Mouse (Mus musculus): Measurements from ENCODE around the gene Gm17334.
"Not testable (repeated sequence)": the region's sequence is repeated elsewhere in the genome, so short reads cannot be mapped to it uniquely, and the experiment has no call there.

The Gm17334 gene

DNA sequence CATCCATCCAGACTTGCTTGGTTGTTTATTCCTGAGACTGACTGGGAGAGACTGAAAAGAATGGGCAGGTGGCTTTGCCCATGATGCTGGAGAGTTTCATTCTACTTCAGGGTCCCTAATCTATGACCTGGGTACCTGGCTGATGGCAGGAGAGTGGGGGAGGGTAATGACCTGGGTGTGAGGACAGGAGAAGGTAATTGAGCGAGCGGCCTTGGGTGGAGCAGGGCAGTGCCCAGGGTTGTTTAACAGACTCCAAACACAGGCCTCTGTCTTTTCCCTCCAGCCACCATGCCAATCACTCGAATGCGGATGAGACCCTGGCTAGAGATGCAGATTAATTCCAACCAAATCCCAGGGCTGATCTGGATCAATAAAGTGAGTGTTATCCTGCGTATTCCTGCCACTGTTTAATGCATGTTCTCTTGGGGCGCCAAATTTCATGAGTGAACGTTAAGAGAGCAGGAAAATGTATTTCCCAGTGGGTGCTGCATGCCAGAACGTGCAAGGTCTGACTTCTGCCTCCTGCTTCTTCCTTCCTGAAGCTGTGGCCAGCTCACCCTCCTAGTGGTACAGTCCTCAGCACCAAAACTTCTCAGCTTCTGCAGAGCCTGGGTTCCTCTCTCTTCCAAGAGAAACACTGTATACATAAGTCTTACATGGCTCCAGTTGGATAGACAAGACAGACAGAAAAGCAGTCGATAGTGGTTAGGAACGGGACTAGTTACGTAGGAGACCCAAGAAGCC is 1.8 kb downstream of the Gm17334 start:
- no peak for DNase-seq (ENCODE audit: inconsistent ontology term)

DNA sequence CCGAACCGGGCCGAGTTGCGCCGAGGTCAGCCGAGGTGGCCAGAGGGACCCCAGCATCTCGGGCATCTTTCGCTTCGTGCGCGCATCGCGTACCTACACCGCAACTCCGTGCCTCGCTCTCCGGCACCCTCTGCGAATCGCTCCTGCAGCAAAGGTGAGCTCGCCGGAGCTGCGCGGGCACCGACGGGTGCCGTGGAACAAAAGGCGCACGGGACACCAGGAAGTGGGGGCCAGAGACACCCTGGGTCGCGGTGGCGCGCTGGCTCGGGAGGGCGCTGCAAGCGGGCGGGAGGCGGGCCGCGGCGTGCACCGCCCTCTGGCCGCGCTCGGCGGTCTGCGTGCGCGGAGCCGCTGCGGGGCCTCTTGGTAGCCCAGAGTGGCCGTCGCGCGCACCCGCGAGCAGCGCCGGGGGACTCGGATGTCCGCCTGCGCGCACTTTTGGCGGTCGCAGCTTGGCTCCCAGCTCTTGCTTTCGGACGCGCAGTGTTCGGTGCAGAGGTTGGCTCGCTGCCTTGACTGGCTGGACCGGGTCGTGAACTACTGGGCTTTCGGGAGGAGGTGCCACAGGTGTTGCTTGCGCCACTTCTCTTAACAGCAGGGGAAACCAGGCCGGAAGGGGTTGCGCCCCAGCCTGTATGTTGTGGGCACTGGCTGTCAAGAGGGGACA is 2.7 kb downstream of the Gm17334 start:
- peak; percentile 87 for DNase-seq (ENCODE audit: inconsistent ontology term)

DNA sequence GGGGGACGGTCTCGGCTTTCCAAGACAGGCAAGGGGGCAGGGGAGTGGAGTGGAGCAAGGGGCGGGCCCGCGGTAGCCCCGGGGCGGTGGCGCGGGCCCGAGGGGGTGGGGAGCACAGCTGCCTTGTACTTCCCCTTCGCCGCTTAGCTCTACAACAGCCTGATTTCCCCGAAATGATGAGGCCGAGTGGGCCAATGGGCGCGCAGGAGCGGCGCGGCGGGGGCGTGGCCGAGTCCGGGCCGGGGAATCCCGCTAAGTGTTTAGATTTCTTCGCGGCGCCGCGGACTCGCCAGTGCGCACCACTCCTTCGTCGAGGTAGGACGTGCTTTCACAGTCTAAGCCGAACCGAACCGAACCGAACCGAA is 3.2 kb downstream of the Gm17334 start, which contains the start of gene Irf1:
Gene Irf1 (plus strand): TSS at position 255 of the 365 bp plus-strand sequence.
- DNase-seq (ENCODE audit: inconsistent ontology term), result peak; percentile 97

DNA sequence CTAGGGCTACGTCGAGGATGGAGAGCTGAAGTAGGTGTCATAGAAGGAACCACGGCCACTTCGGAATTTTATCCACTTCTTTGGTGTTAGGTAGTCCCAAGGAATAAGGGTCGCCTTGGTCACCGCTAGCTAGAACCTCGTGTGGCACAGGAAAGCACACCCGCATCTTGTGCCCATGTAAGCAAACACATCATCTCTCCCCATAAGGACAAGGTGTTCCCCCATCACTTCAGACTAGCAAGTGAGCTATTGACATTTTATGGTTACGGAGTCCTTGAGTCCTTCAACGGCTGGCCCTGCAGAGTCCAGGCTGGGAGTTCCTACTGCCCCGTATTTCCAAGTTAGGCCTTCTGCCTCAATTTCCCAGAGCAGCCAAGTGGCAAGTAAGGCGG is 3.8 kb downstream of the Gm17334 start:
- DNase-seq (ENCODE audit: inconsistent ontology term), result no peak

DNA sequence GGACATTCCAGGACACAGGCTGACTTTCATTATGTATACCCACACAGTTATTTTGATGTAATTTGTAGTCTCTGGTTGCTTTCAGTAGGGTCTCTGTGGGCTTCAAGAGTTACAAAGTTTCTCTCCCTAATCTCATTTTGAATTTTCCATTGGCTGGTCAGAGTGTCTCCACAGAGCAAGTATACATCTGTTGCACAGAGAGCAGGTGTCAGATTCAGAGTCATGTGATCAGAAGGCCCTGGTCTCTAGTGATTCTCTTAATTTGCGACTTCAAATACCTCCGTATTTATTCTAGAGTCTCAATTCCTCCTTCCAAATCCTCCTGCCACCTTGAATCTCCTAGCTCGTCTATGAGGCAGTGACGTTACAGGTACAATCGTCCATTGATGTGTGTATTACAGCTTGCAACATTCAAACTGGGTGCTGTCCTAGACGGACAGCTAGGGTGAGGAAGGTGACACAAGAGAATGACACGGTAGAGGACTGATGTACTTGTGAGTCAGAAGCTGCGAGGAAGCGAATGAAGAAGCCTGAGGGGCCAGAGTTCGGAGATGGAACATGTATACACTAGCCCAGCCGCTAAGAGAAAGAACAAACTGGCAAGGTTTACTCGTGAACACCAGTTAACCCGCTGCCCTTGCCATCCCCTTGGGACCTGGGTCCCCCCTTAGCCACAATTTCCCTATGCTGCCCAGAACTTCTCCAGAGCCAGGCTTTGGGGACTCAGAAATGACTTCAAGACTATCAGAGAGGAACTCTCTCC is 4.4 kb downstream of the Gm17334 start:
- no peak for DNase-seq (ENCODE audit: inconsistent ontology term)

DNA sequence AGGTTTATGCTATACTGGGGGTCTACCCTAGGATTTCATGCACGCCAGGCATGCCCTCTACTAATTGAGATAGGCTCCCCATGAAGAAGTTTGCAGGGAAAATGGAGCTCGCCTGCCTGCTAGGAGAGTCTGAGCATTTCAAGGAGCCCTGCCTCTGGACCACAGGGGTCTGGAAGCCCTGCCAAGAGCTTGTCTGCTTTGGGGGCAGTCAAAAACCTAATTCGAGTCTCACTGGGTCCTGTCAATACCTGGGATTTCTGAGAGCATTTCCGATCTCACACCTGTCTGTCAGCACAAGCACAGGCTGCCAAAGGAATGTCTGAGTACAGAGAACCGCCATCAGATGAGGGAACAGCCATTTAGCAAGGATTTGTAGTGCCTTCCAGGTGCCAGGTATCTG is 8.4 kb downstream of the Gm17334 start:
- no peak for DNase-seq (ENCODE audit: inconsistent ontology term)

DNA sequence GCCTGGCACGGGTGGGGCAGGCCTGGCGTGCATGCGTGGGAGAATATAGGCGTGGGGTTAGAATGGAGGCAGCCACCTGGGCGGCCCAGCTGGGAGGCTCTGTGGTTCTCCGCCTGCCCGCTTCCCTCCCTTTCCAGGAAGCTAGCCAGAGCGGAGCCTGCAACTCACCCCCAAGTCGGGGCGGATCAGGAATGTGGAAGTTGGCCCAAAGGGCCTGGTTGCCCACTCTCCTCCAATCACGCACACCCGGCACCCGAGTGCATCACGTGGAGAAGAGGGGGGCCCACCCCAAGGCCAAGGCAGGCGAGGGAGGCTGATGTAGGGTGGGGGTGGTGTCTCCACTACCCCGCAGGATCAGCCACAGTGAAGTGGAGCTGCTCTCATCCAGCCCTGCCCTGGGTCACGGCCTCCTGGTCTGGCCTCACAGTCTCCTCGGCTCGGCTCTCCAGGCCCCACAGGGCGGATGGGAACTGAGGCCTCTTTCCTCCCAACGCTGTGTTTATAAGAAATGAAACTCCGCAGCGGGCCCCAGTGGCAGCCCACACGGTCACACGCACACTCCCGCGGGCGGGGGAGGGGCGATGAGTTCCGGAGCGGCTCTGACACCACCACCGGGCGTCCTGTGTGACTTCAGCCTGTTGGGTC is 9.4 kb downstream of the Gm17334 start:
- peak; percentile 98 for DNase-seq (ENCODE audit: inconsistent ontology term)

DNA sequence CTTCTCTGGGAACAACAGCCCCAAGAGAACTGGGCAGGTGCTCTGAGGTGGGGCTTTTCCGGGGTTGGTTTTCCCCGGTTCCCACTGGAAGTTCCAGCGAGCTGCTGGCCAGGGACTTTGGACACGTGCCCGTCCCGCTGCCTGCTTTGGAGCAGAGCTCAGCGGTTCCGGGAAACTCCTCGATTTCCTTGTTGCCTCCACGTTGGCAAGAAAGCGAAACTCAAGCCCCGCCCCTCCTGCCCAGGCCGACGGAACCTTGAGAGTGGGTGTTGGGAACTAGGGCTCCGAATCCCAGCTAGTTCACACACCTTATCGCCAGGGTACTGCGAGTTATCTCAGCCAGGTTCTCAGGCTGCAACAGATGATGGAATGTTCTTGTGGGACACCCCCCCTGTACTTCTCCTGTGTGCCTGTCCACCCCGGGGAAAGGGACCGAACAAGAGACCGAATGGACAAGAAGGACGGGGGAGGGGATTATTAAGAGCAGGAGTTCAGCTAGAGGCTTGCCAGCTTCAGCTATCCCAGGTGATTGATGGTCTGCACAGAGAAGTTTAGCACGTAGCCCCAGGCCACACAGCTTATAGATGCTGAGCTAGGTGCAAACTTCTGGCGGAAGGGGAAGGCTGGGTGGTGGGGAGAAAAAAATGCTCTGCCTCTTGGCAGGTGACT is 10.0 kb downstream of the Gm17334 start:
- peak; percentile 89 for DNase-seq (ENCODE audit: inconsistent ontology term)

DNA sequence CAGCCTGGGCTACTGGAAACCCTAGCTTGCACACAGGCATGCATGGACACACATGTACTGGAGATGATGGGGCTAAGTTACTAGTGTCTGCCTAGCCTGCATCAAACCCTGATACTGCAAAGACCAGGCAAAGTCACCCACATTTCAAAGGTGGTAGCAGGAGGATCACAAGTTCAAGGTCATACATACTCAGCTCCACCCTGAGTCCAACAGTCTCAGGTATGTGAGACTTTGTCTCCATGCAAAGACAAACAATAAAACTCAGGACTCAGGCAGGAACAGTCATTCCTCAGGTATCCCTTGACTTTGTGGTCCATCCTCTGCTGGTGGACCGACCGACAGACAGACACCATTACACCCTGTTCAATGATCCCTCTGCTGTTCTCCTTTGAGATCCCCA is 10.6 kb downstream of the Gm17334 start:
- DNase-seq (ENCODE audit: inconsistent ontology term), result no peak

DNA sequence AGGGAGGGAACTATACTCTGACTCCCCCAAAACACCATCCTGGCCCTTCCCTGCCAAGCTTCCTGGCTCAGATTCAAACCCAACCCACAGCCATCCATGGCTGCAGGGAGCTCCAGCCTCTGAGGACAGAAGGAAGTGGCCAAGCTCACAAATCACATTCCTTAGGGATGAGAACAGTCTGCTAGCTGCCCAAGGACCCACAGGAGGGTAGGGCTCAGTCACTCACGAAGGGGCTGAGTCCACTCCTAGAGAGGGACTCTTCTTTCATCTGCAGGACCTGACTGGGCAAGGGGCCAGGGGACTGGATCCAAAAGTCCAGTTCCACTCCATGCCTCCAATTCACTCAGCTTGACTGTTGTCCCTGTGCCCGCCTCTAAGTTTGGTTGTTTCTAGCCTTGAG is 11.2 kb downstream of the Gm17334 start:
- peak; percentile 96 for DNase-seq (ENCODE audit: inconsistent ontology term)

DNA sequence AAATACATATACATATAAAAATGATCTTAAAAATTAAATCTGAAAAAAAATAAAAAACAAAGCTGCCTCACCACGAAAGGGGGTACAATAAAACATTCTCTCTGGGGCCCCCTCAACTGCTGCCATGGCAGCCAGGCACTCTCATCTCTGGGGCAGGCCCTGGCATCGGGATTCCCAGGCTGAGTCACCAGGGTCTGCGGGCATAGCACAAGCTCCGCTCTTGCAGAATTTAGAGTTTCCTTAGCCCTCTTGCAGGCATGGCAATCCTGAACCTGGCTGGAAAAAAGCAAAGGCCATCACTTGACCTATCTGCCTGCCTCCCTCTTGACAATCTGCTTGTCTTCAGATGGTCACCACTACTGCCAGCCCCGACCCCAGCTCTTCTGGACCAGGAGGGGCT is 11.7 kb downstream of the Gm17334 start:
- DNase-seq (ENCODE audit: inconsistent ontology term), result peak; percentile 65

DNA sequence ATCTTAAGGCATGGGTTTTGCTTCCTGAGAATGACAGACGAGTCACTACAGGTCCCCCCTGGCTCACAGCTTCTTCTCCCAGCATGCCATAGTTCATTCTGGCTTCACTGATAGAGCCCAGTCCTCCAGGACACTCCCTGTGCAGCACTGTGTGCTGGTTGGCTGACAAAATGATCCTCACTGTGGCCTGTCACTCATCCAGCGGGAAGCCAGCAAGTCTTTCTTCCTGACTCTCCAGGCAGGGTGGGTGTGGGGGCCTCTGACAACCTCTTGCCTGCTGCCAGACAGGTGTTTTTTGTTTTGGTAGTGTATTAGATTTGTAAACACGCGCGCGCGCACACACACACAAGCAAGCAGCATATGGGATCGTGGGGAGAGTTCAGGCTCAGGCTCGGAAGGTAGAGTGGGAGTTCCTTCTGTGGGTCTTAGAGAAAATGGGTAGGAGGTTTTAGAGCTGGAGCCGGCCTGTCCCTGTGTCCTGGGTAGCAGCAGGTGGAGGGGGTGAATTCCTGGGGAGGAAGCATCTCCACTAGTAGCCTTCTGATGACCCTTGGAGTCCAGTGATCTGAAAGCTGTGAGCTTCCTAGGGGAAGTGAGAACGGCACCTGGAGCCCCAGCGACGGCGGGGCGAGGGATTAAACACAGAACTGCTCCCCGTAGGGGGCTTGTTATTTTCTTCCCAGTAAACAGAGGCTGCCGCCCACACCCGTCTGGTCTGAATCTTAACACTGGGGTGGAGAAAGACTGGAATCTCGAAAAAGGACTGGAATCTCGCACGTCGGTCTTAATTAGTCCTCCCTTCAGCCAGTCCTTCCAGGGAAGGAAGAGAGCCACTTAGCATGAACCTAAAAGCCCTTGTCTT is 13.2 kb downstream of the Gm17334 start:
- peak; percentile 54 for DNase-seq (ENCODE audit: inconsistent ontology term)

DNA sequence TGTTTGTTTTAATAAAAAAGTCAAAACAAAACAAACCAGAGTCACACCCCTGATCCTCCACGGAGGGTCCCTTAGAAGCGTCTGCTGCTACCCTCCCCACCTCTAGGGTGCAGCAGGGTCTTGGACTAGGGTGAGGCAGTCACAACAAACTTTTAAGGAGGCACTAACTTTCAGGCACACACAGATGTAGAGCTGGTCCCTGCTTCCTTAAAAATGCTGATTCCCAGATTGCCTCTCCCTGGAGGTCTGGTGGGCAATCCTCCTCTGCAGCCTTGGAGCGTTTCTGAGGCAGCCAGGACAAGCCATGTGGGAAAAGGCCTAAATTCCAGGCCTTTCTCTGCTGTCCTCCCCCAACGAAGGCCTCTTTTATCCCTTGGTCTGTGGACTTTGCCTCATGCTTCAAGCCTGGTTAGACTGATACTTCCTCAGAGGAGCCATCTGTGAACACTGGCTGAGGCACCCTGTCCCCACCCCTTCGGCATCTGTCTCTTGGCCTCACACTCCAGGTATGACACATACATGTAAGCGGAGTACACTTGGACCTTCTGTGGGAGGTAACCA is 14.1 kb downstream of the Gm17334 start:
- peak; percentile 14 for DNase-seq (ENCODE audit: inconsistent ontology term)

DNA sequence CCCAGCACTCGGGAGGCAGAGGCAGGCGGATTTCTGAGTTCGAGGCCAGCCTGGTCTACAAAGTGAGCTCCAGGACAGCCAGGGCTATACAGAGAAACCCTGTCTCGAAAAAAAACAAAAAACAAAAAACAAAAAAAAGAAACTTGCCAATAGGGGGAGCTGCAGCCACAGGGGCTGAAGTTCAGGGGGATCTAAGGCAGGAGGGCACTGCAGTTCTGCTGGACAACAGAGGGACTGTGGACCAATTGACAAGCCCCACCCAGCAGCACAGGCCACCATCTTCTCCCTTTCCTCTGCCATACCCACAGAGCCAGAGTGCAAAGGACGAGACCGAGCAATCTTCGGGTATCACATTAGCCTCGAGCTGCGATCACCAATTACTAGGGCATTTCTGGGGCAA is 15.0 kb downstream of the Gm17334 start:
- DNase-seq (ENCODE audit: inconsistent ontology term), result not testable (repeated sequence)

DNA sequence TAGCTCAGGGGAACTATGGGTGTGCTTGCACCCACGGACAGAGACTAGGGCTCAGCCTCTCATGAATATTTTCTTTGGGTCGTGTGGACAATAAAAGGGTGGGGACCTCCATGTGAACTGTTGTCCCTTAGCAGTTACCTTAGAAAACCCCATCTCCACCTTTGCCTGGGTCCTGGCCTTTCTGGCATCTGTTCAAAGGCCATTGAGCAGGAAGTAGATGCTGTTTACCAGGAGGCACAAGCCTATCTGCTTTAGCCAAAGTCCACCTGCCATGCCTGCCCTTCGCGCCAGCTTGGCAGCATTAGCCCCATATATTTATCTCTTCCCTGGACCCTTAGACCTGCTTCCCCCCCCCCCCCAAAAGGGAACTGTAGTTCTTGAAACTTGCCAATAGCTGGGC is 15.4 kb downstream of the Gm17334 start:
- no peak for DNase-seq (ENCODE audit: inconsistent ontology term)

DNA sequence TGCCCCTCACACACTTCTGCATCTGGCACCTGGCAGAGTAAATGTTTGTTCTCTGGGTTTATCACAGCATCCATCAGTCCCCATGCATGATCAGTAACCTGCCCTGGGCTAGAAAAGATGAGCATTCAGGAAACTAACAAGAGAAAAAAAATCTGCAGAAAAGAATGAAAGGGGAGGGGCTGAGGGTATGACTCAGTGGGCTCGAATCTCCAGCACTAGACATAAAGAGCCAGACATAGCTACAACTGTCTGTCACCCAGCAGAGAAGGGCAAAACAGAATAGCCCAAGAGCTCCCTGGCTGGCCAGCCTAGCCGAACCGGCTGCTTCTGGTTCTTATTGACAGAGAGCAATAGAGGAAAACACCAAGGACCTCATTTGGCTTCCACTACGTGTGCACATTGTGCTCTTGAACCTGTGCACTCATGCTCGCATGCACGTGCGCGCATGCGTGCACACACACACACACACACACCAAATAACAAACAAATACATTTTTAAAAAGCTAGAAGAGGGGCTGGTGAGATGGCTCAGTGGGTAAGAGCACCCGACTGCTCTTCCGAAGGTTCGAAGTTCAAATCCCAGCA is 17.9 kb downstream of the Gm17334 start:
- DNase-seq (ENCODE audit: inconsistent ontology term), result peak; percentile 82

DNA sequence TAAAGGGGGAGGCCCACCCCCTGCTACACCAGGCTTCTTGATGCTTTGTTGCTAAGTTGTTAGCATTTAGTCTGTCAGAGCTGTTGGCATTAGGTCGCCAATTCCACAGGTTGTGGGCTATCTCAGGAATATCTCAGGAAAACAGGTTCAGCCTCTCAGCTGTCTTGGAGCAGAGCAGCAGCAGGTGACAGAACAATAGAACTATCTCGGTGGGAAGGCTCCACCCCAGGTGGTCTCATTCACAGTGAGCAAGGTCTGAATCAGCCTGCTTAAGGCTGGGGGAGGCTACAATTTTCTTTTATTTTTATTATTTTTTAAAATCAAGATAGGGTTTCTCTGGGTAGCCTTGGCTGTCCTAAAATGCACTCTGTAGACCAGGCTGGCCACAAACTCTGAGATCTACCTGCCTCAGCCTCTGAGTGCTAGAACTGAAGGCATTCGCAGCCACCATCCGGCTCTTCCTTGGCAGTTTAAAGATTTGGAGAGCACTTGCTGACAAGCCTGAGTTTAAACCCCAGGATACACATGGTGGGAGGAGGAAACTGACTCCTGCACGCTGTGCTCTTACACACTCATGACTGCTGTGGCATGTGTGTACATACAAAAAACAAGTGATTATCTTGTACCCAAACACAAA is 23.2 kb downstream of the Gm17334 start:
- no peak for DNase-seq (ENCODE audit: inconsistent ontology term)

DNA sequence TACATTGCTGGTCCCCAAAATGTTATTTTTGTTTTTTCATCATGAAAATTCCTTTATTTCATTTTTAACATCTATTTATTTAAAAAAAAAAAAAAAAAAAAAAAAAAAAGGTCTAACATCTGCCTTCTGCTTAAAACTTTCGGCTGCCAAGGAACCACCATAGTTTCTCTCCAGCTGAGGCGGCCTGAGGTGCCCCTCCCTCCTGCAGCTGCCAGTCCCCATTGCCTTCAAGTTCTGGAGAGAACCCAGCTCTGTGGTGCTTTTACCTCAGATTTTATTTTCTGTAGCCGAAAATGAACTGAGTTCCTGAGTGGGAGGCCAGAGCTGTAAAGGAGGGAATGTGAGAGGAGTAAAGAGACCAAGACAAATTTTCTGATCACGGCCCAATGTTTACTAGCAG is 23.7 kb downstream of the Gm17334 start:
- no peak for DNase-seq (ENCODE audit: inconsistent ontology term)

DNA sequence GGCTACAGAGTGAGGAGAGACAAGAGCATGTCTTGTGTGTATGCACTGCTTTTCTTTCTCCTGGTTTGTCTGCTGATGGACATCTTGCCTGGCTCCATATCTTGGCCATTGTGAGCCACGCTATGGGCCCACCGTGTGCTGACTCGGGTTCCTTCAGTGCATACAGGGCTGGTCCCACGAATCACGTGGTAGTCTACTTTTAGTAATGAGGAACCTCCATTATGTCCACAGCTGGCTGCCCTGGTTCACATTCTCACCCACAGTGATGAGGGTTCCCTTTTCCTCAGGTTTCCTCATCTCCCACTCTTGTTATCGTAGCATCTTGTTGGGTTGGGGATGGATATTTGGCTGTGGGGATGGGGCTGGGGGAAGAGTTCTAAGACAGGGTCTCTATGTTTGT is 24.4 kb downstream of the Gm17334 start:
- DNase-seq (ENCODE audit: inconsistent ontology term), result no peak

DNA sequence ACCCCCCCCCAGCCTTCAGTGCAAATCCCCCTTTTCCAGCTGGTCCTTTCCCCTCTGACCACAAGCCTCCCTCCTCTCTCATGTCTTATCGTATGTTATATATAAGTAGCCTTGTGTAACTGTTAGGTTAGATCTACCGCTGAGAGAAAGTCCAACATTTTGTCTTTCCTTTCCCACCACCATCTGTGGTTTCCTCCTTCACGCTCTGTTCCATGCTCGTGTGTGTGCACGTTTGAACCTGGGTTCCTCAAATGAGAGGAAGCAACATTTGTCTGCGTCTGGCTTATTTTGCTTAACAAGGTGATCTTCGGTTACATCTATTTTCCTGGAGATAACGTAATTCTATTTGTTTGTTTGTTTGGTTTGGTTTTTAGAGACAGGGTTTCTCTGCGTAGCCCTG is 25.0 kb downstream of the Gm17334 start:
- no peak for DNase-seq (ENCODE audit: inconsistent ontology term)

Data from Muller cell, postnatal 12 days (primary cell).